8 mouse cellular contexts compared by ENCODE assay signal in genomic region chr17:53596314-53596882, GRCm38 (mm10). TPM values are rescaled to one million over a fixed set of nuclear protein-coding genes. Genes with fewer than 3 reads are reported as not detected.
DNase-seq lines count a peak whose midpoint lies in the region; ATAC-seq and TF ChIP-seq lines count a peak whose summit lies in the region.

No protein-coding gene starts in this region.

- no peak overlapping the region for H3K9ac ChIP-seq in lung, embryonic 15.5 days

- 28% methylated on average over 3 of the region's 3 CpGs for WGBS in lung, embryonic 15.5 days

- H3K27me3 ChIP-seq in lung, embryonic 15.5 days = no peaks in the 10 kb centered on the region

- no peak overlapping the region for H3K4me3 ChIP-seq in cortical plate, adult 2 months (ENCODE audit: insufficient read depth, low read length)
- no peak overlapping the region for H3K4me3 ChIP-seq in layer of hippocampus, adult 2 months
- H3K4me3 ChIP-seq in lung, embryonic 15.5 days = no peak overlapping the region

- no peak overlapping the region for H3K4me2 ChIP-seq in lung, embryonic 15.5 days

- no peaks in the 10 kb centered on the region for H3K36me3 ChIP-seq in lung, embryonic 15.5 days

- no peak for TF ChIP-seq CTCF in cortical plate, adult 2 months (IDR thresholded peaks at IDR 0.05; ENCODE audit: extremely low read depth, insufficient read depth, low read length)
- TF ChIP-seq CTCF in layer of hippocampus, adult 2 months (conservative IDR thresholded peaks at IDR 0.05) = no peak

- H3K4me1 ChIP-seq in cortical plate, adult 2 months (ENCODE audit: control insufficient read depth, insufficient read depth, low read length) = no peaks in the 10 kb centered on the region; the same call in none of the 2 replicates
- H3K4me1 ChIP-seq in lung, embryonic 15.5 days = peaks cover 8% of the 10 kb centered on the region

- H3K9me3 ChIP-seq in lung, embryonic 15.5 days = no peaks in the 10 kb centered on the region

- 0 out of 2 replicates have a peak overlapping the region, but pooled peaks have one; percentile 37 for H3K27ac ChIP-seq in cortical plate, adult 2 months (ENCODE audit: insufficient read depth, low read length)
- H3K27ac ChIP-seq in layer of hippocampus, adult 2 months = peak overlapping the region; percentile 57; the same call in 1 of the 2 replicates
- H3K27ac ChIP-seq in lung, embryonic 15.5 days = peak overlapping the region; percentile 26; the same call in 1 of the 2 replicates

- DNase-seq in kidney, postnatal 14 days = peak; percentile 17
- DNase-seq in kidney, adult 8-10 months = no peak
- peak; percentile 74 for DNase-seq in heart, adult 8-10 months (ENCODE audit: low spot score)
- DNase-seq in layer of hippocampus, adult 2 months (ENCODE audit: low spot score in 2 of 2) = peak; percentile 22 to 24
- peak; percentile 37 for DNase-seq in retina, postnatal 7 days (ENCODE audit: low read depth, low spot score)

- TF ChIP-seq POLR2A in cortical plate, adult 2 months (IDR thresholded peaks at IDR 0.05; ENCODE audit: extremely low read depth, insufficient read depth, low read length) = no peak

- ATAC-seq in lung, embryonic 15.5 days (ENCODE audit: borderline replicate concordance, extremely low read depth, low FRiP score, low TSS enrichment) = peak; percentile 39; the same call in 1 of the 2 replicates
- no peak for ATAC-seq in activated CD4-positive, CD25-positive, alpha-beta regulatory T cell, adult 4 months

RNA-seq across cellular contexts. Expression of gene Kat2b, which starts 29.7 kb away (rescaled TPM):
- 11.0 and 12.2 TPM in 2 replicates for polyA plus RNA-seq in cortical plate, adult 2 months (2012; rRNA removed)
- total RNA-seq in heart, adult 8-10 months (2022) = 100 to 1,000 TPM in 1 of 4 experiments, 10 to 100 TPM in 3; 78.8 to 106 (median 88.9) TPM
- 10 to 100 TPM; 12.7 to 20.3 TPM for total RNA-seq in layer of hippocampus, adult 2 months (2021)
- polyA plus RNA-seq in lung, embryonic 15.5 days (2015; fragmentation: Nextera tagmentation; extraction: Ambion mirVana) = 5.6 and 6.4 TPM in 2 replicates
- 10 to 100 TPM; 12.1 to 22.0 TPM for polyA plus RNA-seq in activated CD4-positive, CD25-positive, alpha-beta regulatory T cell, adult 4 months (2017; shearing (Covaris generic))

RNA-seq across cellular contexts. Expression of gene Pp2d1, which starts 57.1 kb away (rescaled TPM):
- polyA plus RNA-seq in cortical plate, adult 2 months (2012; rRNA removed) = 0.04 TPM in 1 of 2 replicates, not detected in the other
- total RNA-seq in heart, adult 8-10 months (2022) = not detected
- total RNA-seq in layer of hippocampus, adult 2 months (2021) = not detected
- 0.24 and 0.26 TPM in 2 replicates for polyA plus RNA-seq in lung, embryonic 15.5 days (2015; fragmentation: Nextera tagmentation; extraction: Ambion mirVana)
- polyA plus RNA-seq in activated CD4-positive, CD25-positive, alpha-beta regulatory T cell, adult 4 months (2017; shearing (Covaris generic)) = 1 to 10 TPM in 1 of 2 experiments, under 1 TPM in 1; 0.47 to 1.2 TPM

Comparison
In these comparisons a context has a peak if more than half of its experiments do, and no peak if none do; other contexts are left out.
1. DNase-seq: peak in kidney, postnatal 14 days (single experiment), heart, adult 8-10 months (single experiment), layer of hippocampus, adult 2 months (2 of 2) and retina, postnatal 7 days (single experiment); none in kidney, adult 8-10 months (0 of 2).
2. Peak in every context shown above with its lines, with median percentiles within 50 percentile points of each other: H3K27ac ChIP-seq.